Mouse (Mus musculus) fibroblast of lung, adult 2 months (primary cell): Measurements from ENCODE around the gene Smurf1.
A peak's percentile ranks its signal among the peaks of the same experiment; 100 is the strongest.

Experiments
- DNase-seq: peaks from one replicate; pipeline ENCODE4 v3.0.0-alpha.2; 2011; ENCODE audit warnings: low read depth

Gene Smurf1

GRCm38 (mm10) chr5:144965639-144966351 is at the start of gene Smurf1:
Gene Smurf1 (minus strand): TSS chr5:144965847.
- DNase-seq, result no peak

- DNase-seq, result no peak
Measured at GRCm38 (mm10) chr5:145014278-145014677, 48.6 kb upstream of the Smurf1 start.

GRCm38 (mm10) chr5:145008878-145009659 is 43.4 kb upstream of the Smurf1 start:
- no peak for DNase-seq

GRCm38 (mm10) chr5:145005596-145005995 is 39.9 kb upstream of the Smurf1 start:
- no peak for DNase-seq

GRCm38 (mm10) chr5:145004495-145004894 is 38.8 kb upstream of the Smurf1 start:
- DNase-seq, result no peak

- DNase-seq, result no peak
Measured at GRCm38 (mm10) chr5:145003362-145003761, 37.7 kb upstream of the Smurf1 start.

- DNase-seq, result no peak
Measured at GRCm38 (mm10) chr5:144998491-144998890, 32.8 kb upstream of the Smurf1 start.

GRCm38 (mm10) chr5:144990481-144990880 is 24.8 kb upstream of the Smurf1 start:
- DNase-seq, result no peak

- DNase-seq, result no peak
Measured at GRCm38 (mm10) chr5:144990051-144990450, 24.4 kb upstream of the Smurf1 start.

- no peak for DNase-seq
Measured at GRCm38 (mm10) chr5:144989061-144989405, 23.4 kb upstream of the Smurf1 start.

- DNase-seq, result peak; percentile 74
Measured at GRCm38 (mm10) chr5:144988340-144989060, 22.9 kb upstream of the Smurf1 start.

GRCm38 (mm10) chr5:144987561-144987960 is 21.9 kb upstream of the Smurf1 start:
- no peak for DNase-seq

- DNase-seq, result no peak
Measured at GRCm38 (mm10) chr5:144984839-144985238, 19.2 kb upstream of the Smurf1 start.

GRCm38 (mm10) chr5:144983227-144983626 is 17.6 kb upstream of the Smurf1 start:
- DNase-seq, result no peak

- DNase-seq, result no peak
Measured at GRCm38 (mm10) chr5:144979110-144979509, 13.5 kb upstream of the Smurf1 start.

- no peak for DNase-seq
Measured at GRCm38 (mm10) chr5:144978533-144979107, 13.0 kb upstream of the Smurf1 start.

GRCm38 (mm10) chr5:144971266-144971665 is 5.6 kb upstream of the Smurf1 start:
- DNase-seq, result no peak

GRCm38 (mm10) chr5:144964872-144965638 is 592 bp downstream of the Smurf1 start:
- DNase-seq, result peak; percentile 54

GRCm38 (mm10) chr5:144964465-144964864 is 1.2 kb downstream of the Smurf1 start:
- no peak for DNase-seq

- no peak for DNase-seq
Measured at GRCm38 (mm10) chr5:144963817-144964261, 1.8 kb downstream of the Smurf1 start.

GRCm38 (mm10) chr5:144963401-144963800 is 2.2 kb downstream of the Smurf1 start:
- DNase-seq, result no peak

- DNase-seq, result no peak
Measured at GRCm38 (mm10) chr5:144958271-144958670, 7.4 kb downstream of the Smurf1 start.
